Mouse (Mus musculus): ENCODE results near the gene Ipmk. TPM values are rescaled to one million over a fixed set of nuclear protein-coding genes. Genes with fewer than 3 reads are reported as not detected.
A peak's percentile ranks its signal among the peaks of the same experiment; 100 is the strongest.

The Ipmk gene
- 16.5 and 19.3 TPM in 2 replicates for polyA plus RNA-seq (2015; fragmentation: Nextera tagmentation; extraction: Ambion mirVana)

DNA sequence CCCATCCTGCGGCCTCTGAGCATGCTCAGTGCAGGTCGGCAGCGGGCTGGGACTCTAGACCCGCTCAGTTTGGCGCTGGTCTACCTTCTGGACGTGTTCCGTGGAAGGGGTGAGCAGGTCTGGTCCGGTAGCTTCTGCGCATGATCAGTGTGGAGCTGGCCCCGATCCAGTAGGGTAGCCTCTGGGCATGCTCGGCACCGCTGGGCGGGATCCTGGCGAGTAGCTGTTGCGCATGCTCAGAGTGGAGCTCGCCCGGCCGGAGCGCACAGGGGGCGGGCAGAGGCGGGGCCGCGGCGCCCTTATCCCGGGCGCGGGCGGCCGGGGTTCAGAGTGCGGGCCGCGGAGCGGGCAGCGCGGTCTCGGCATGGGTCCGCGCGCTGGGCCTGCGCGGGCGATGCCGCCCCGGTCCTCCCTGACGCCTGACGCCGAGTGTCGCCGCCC, at the start of gene Ipmk:
Gene Ipmk (plus strand): TSS at position 255 of the 441 bp plus-strand sequence.
- Histone ChIP-seq H3K36me3 (ENCODE audit: control insufficient read depth, insufficient read depth, low read length) (no peaks in the 10 kb centered on the region), H3K27me3 (ENCODE audit: control insufficient read depth, insufficient read depth, low read depth, low read length) (no peaks in the 10 kb centered on the region), H3K4me1 (ENCODE audit: control insufficient read depth, insufficient read depth, low read length) (peaks cover 35% of the 10 kb centered on the region), H3K9me3 (replicated peaks; ENCODE audit: control insufficient read depth, low read length, poor library complexity, severe bottlenecking) (no peaks in the 10 kb centered on the region), H3K4me3 (ENCODE audit: low read depth, low read length) (peak within 1 kb of the TSS; percentile 92), H3K4me2 (ENCODE audit: low read length) (peak within 1 kb of the TSS; percentile 91), H3K9ac (ENCODE audit: low read depth, low read length) (peak within 1 kb of the TSS; percentile 80), H3K27ac (ENCODE audit: low read length) (peak within 1 kb of the TSS; percentile 84)
- under 1% methylated on average over 46 of the region's 49 CpGs for WGBS
- peak; percentile 92 for ATAC-seq

DNA sequence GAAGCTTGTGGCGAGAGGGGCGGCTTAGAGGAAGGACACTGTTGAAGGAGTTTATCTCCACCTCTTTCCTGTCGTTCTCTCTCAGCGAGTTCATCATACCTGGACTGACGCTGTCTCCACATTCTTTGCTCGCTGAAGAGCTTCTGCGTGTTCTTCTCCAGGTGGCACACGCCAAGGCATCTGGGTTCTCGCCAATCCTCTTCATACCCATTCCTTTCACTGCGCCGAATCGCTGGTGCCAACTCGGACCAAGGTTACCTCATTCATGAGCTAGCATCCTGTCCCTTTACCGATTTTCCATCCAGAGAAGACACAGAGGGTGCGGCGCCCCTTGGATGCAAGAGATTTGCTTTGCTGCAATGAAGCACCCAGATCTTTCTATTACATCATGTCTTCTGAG, 47.4 kb upstream of the Ipmk start:
- no peak overlapping the region for H3K27ac ChIP-seq (ENCODE audit: low read length)
- H3K4me3 ChIP-seq (ENCODE audit: low read depth, low read length) = no peak overlapping the region
- no peak overlapping the region for H3K4me2 ChIP-seq (ENCODE audit: low read length)
- ATAC-seq = no peak
- no peak overlapping the region for H3K9ac ChIP-seq (ENCODE audit: low read depth, low read length)
- H3K9me3 ChIP-seq (replicated peaks; ENCODE audit: control insufficient read depth, low read length, poor library complexity, severe bottlenecking) = no peaks in the 10 kb centered on the region
- H3K36me3 ChIP-seq (ENCODE audit: control insufficient read depth, insufficient read depth, low read length) = no peaks in the 10 kb centered on the region
- no peaks in the 10 kb centered on the region for H3K27me3 ChIP-seq (ENCODE audit: control insufficient read depth, insufficient read depth, low read depth, low read length)
- WGBS = 83% methylated on average over 16 of the region's 16 CpGs
- no peaks in the 10 kb centered on the region for H3K4me1 ChIP-seq (ENCODE audit: control insufficient read depth, insufficient read depth, low read length)

DNA sequence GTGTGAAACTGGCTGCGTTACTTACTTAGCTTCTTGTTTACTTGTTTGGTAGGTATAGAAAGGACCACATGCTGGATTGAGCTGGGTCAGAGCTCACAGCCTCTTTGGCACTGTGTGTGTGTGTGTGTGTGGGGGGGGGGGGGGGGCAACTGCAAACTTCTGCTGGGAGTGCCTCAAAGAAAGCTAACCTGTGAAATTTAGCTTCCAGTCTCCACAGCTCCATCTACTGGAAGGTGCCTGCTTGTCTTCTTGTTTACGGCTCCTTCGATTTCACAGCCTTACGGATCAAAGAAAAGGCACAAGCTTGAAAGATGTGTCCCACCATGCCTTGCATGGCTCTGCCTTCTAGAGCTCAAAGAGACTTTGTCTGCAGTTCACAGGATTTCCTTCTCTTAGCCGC, 45.1 kb upstream of the Ipmk start:
- Histone ChIP-seq H3K36me3 (ENCODE audit: control insufficient read depth, insufficient read depth, low read length) (no peaks in the 10 kb centered on the region), H3K27ac (ENCODE audit: low read length) (no peak overlapping the region), H3K4me1 (ENCODE audit: control insufficient read depth, insufficient read depth, low read length) (no peaks in the 10 kb centered on the region), H3K9me3 (replicated peaks; ENCODE audit: control insufficient read depth, low read length, poor library complexity, severe bottlenecking) (no peaks in the 10 kb centered on the region), H3K4me3 (ENCODE audit: low read depth, low read length) (no peak overlapping the region), H3K9ac (ENCODE audit: low read depth, low read length) (no peak overlapping the region), H3K4me2 (ENCODE audit: low read length) (no peak overlapping the region), H3K27me3 (ENCODE audit: control insufficient read depth, insufficient read depth, low read depth, low read length) (no peaks in the 10 kb centered on the region)
- ATAC-seq = no peak
- 24% methylated on average over 5 of the region's 5 CpGs for WGBS

DNA sequence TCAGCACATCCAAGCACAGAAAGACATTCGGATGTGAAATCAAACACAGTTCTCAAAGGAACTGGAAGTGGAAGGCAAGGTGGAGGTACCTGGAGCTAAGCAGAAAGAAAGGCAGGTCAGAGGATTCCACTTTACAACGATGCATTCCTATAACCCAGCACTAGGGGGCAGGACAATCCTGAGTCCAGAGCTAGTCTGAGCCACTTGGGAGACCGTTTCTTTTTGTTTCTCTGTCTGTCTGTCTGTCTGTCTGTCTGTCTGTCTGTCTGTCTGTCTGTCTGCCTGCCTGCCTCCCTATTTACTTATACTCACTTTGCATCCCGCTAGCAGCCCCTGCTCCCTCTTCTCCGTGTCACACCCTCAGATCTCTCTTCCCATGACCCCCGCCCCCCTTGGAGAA, 41.4 kb upstream of the Ipmk start:
- Histone ChIP-seq H3K9ac (ENCODE audit: low read depth, low read length) (no peak overlapping the region), H3K36me3 (ENCODE audit: control insufficient read depth, insufficient read depth, low read length) (no peaks in the 10 kb centered on the region), H3K27me3 (ENCODE audit: control insufficient read depth, insufficient read depth, low read depth, low read length) (no peaks in the 10 kb centered on the region), H3K4me2 (ENCODE audit: low read length) (peak overlapping the region; percentile 43; the same call in 1 of the 2 replicates), H3K4me3 (ENCODE audit: low read depth, low read length) (peak overlapping the region; percentile 20), H3K27ac (ENCODE audit: low read length) (no peak overlapping the region), H3K4me1 (ENCODE audit: control insufficient read depth, insufficient read depth, low read length) (no peaks in the 10 kb centered on the region), H3K9me3 (replicated peaks; ENCODE audit: control insufficient read depth, low read length, poor library complexity, severe bottlenecking) (no peaks in the 10 kb centered on the region)
- 32% methylated on average over 6 of the region's 6 CpGs for WGBS
- ATAC-seq = no peak

DNA sequence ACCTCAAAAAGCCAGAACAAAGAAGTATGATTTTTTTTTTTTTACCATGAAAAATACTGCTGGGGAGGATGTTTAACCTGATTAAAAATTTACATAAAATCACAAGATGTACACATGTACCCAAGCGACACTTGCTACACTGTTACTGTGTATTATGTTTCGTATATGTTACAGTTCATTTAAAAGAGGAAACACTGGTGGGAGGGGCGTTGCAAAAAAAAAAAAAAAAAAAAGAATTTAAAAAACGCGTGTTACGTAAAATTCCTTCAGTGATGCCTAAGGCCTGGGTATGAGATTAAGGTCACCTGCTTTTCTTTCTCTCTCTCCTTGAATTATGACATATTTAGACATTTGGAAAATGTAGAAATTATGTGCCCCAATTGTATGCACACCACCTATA, 40.8 kb upstream of the Ipmk start:
- Histone ChIP-seq H3K9ac (ENCODE audit: low read depth, low read length) (no peak overlapping the region), H3K27me3 (ENCODE audit: control insufficient read depth, insufficient read depth, low read depth, low read length) (no peaks in the 10 kb centered on the region), H3K9me3 (replicated peaks; ENCODE audit: control insufficient read depth, low read length, poor library complexity, severe bottlenecking) (no peaks in the 10 kb centered on the region), H3K27ac (ENCODE audit: low read length) (no peak overlapping the region), H3K36me3 (ENCODE audit: control insufficient read depth, insufficient read depth, low read length) (no peaks in the 10 kb centered on the region), H3K4me1 (ENCODE audit: control insufficient read depth, insufficient read depth, low read length) (no peaks in the 10 kb centered on the region), H3K4me2 (ENCODE audit: low read length) (peak overlapping the region; percentile 43; the same call in 1 of the 2 replicates), H3K4me3 (ENCODE audit: low read depth, low read length) (no peak overlapping the region)
- ATAC-seq = no peak
- WGBS = 83% methylated on average over 6 of the region's 6 CpGs

DNA sequence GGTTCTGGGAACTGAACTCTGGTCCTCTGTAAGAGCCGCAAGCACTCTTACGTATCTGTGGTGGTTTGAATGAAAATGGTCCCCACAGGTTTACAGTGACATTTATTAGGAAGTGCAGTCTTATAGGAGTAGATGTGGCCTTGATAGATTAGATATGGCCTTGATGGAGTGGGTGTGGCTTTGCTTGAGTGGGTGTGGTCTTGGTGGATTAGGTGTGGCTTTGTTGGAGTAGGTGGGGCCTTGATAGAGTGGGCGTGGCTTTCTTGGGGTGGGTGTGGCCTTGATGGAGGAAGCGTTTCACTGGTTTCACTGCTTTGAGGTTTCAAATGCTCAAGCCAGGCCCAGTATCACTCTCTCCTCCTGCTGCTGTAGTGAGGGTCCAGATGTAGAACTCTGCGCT, 39.4 kb upstream of the Ipmk start:
- H3K36me3 ChIP-seq (ENCODE audit: control insufficient read depth, insufficient read depth, low read length) = no peaks in the 10 kb centered on the region
- no peaks in the 10 kb centered on the region for H3K9me3 ChIP-seq (replicated peaks; ENCODE audit: control insufficient read depth, low read length, poor library complexity, severe bottlenecking)
- H3K9ac ChIP-seq (ENCODE audit: low read depth, low read length) = no peak overlapping the region
- no peaks in the 10 kb centered on the region for H3K27me3 ChIP-seq (ENCODE audit: control insufficient read depth, insufficient read depth, low read depth, low read length)
- no peak overlapping the region for H3K4me2 ChIP-seq (ENCODE audit: low read length)
- H3K27ac ChIP-seq (ENCODE audit: low read length) = no peak overlapping the region
- no peak for ATAC-seq
- H3K4me1 ChIP-seq (ENCODE audit: control insufficient read depth, insufficient read depth, low read length) = no peaks in the 10 kb centered on the region
- 96% methylated on average over 5 of the region's 5 CpGs for WGBS
- H3K4me3 ChIP-seq (ENCODE audit: low read depth, low read length) = no peak overlapping the region

DNA sequence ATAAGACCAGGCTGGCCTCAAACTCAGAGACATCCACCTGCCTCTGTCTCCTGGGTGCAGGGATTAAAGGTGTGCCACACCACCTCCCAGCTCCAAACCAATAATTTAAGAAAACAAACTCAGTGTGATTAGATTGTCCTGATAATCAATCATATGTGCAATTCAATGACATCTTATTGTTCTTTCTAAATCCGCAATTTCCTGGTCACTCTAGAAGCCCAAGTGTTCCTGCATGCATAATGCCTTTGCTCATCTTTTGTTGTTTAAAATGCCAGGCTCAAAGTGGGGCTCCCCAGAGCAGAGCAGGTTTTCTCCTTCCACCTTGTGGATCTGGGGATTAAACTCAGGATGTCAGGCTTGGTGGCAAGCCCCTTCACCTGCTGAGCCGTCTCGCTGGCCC, 37.3 kb upstream of the Ipmk start:
- Histone ChIP-seq H3K4me3 (ENCODE audit: low read depth, low read length) (no peak overlapping the region), H3K36me3 (ENCODE audit: control insufficient read depth, insufficient read depth, low read length) (no peaks in the 10 kb centered on the region), H3K4me2 (ENCODE audit: low read length) (no peak overlapping the region), H3K9me3 (replicated peaks; ENCODE audit: control insufficient read depth, low read length, poor library complexity, severe bottlenecking) (no peaks in the 10 kb centered on the region), H3K9ac (ENCODE audit: low read depth, low read length) (no peak overlapping the region), H3K4me1 (ENCODE audit: control insufficient read depth, insufficient read depth, low read length) (no peaks in the 10 kb centered on the region), H3K27me3 (ENCODE audit: control insufficient read depth, insufficient read depth, low read depth, low read length) (no peaks in the 10 kb centered on the region), H3K27ac (ENCODE audit: low read length) (no peak overlapping the region)
- 39% methylated on average over 3 of the region's 3 CpGs for WGBS
- ATAC-seq = no peak

DNA sequence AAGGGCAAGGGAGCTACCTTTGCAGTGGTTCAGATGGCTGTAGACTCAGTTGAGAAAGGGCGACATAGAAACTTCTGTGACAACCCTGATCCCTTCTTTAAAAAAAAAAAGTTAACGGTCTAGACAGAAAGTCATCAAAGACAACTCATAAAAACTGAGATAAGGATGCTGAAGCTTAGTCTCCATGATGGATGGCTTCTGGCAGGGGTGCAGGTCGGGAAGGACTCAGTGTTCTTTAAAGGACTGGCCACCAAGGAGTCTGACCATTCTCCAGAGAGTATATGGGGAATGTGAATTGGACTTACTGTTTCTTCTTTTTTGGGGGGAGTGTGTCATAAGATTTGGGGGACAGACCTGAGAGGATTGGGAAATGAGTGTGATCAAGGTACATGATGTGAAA, 33.0 kb upstream of the Ipmk start:
- Histone ChIP-seq H3K4me1 (ENCODE audit: control insufficient read depth, insufficient read depth, low read length) (no peaks in the 10 kb centered on the region), H3K36me3 (ENCODE audit: control insufficient read depth, insufficient read depth, low read length) (no peaks in the 10 kb centered on the region), H3K27ac (ENCODE audit: low read length) (no peak overlapping the region), H3K4me3 (ENCODE audit: low read depth, low read length) (no peak overlapping the region), H3K9me3 (replicated peaks; ENCODE audit: control insufficient read depth, low read length, poor library complexity, severe bottlenecking) (no peaks in the 10 kb centered on the region), H3K27me3 (ENCODE audit: control insufficient read depth, insufficient read depth, low read depth, low read length) (no peaks in the 10 kb centered on the region), H3K4me2 (ENCODE audit: low read length) (no peak overlapping the region), H3K9ac (ENCODE audit: low read depth, low read length) (no peak overlapping the region)
- ATAC-seq = no peak
- WGBS = 89% methylated on average over 3 of the region's 3 CpGs

DNA sequence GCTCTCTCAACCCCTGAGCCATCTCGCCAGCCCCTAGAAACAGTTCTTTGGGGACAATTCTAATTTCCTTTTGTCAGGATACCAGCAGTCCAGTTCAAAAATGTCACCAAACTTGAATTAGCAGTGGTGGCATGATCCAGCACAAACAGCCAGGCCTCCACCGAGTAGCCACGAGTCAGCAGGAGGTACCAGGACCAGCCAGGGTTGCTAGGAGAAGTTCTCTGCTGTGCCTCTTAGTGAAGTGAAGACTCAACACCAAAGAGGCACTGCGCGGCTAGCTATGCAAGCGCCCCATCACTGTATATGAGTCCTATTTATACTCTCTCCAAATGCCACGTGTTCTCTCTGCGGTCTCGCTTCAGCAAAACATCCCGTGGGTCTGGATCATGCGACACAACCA, 31.5 kb upstream of the Ipmk start:
- WGBS = 80% methylated on average over 11 of the region's 11 CpGs
- Histone ChIP-seq H3K9ac (ENCODE audit: low read depth, low read length) (no peak overlapping the region), H3K4me2 (ENCODE audit: low read length) (no peak overlapping the region), H3K4me3 (ENCODE audit: low read depth, low read length) (no peak overlapping the region), H3K9me3 (replicated peaks; ENCODE audit: control insufficient read depth, low read length, poor library complexity, severe bottlenecking) (no peaks in the 10 kb centered on the region), H3K4me1 (ENCODE audit: control insufficient read depth, insufficient read depth, low read length) (no peaks in the 10 kb centered on the region), H3K36me3 (ENCODE audit: control insufficient read depth, insufficient read depth, low read length) (no peaks in the 10 kb centered on the region), H3K27ac (ENCODE audit: low read length) (no peak overlapping the region), H3K27me3 (ENCODE audit: control insufficient read depth, insufficient read depth, low read depth, low read length) (no peaks in the 10 kb centered on the region)
- no peak for ATAC-seq
